Mouse (Mus musculus): ENCODE results near the gene Meis1. TPM values are rescaled to one million over a fixed set of nuclear protein-coding genes. Genes with fewer than 3 reads are reported as not detected.

Gene Meis1
- polyA plus RNA-seq, 1 experiment from 2014 or later = 132 TPM

DNA sequence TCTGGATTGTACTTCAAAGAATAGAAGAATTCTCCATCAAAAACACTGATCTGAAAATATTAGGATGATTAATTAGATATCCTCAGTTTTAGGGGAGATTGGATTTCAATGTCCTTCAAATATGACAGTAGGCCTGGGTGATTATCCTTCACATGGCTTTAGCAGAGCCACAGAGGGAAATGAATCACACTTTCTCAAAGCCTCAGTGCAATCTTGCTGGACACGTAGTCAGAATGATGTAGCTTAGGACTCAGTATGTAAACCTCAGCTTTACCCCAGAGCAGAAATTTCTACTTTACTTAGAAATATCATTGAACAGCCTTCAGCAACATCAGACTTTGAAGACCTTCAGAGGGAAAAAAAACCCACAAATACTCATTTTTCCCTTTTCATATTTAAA is 113.9 kb downstream of the Meis1 start:
- DNase-seq (no peak), ATAC-seq (ENCODE audit: insufficient read depth) (no peak)
- TF ChIP-seq CTCF (IDR thresholded peaks at IDR 0.05; ENCODE audit: low read depth) = no peak
- Histone ChIP-seq H3K9ac (no peak overlapping the region), H3K9me3 (ENCODE audit: low read depth, low read length) (no peaks in the 10 kb centered on the region), H3K4me2 (no peak overlapping the region), H3K27me3 (ENCODE audit: insufficient read depth, low read length) (no peaks in the 10 kb centered on the region), H3K27ac (ENCODE audit: low read depth) (no peak overlapping the region), H3K4me3 (ENCODE audit: low read depth, low read length) (no peak overlapping the region), H3K36me3 (ENCODE audit: insufficient read depth) (peaks cover 17% of the 10 kb centered on the region), H3K4me1 (ENCODE audit: insufficient read depth) (0 out of 2 replicates have a peak, but pooled peaks cover 1% of the 10 kb centered on the region)
- 68% methylated on average over 1 of the region's 1 CpGs for WGBS

GRCm38 (mm10) chr11:18904285-18904684 is 114.5 kb downstream of the Meis1 start:
- no peak overlapping the region for H3K4me3 ChIP-seq (ENCODE audit: low read depth, low read length)
- H3K27ac ChIP-seq (ENCODE audit: low read depth) = no peak overlapping the region
- no peaks in the 10 kb centered on the region for H3K27me3 ChIP-seq (ENCODE audit: insufficient read depth, low read length)
- TF ChIP-seq CTCF (IDR thresholded peaks at IDR 0.05; ENCODE audit: low read depth) = no peak
- DNase-seq = no peak
- no peaks in the 10 kb centered on the region for H3K9me3 ChIP-seq (ENCODE audit: low read depth, low read length)
- ATAC-seq (ENCODE audit: insufficient read depth) = no peak
- 58% methylated on average over 5 of the region's 5 CpGs for WGBS
- H3K9ac ChIP-seq = no peak overlapping the region
- no peak overlapping the region for H3K4me2 ChIP-seq
- peaks cover 17% of the 10 kb centered on the region for H3K36me3 ChIP-seq (ENCODE audit: insufficient read depth)
- H3K4me1 ChIP-seq (ENCODE audit: insufficient read depth) = 0 out of 2 replicates have a peak, but pooled peaks cover 3% of the 10 kb centered on the region

DNA sequence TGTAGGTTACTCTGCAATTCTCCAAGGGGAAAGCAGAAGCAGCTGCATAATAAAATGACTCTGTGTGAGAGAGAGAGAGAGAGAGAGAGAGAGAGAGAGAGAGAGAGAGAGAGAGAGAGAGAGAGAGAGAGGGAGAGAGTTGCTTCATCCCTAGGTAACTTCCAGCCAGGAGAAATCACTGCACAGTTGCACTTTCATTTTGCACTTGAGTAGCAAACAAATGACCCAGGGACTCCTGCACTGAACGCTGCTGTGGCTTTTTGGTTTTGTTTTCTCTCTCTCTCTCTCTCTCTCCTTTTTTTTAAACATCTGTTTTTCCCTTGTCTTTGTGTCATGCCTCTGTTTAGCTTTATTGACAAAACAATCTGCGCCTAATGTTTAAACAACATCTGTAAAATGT is 118.3 kb downstream of the Meis1 start:
- Histone ChIP-seq H3K4me3 (ENCODE audit: low read depth, low read length) (no peak overlapping the region), H3K4me1 (ENCODE audit: insufficient read depth) (peaks cover 17% of the 10 kb centered on the region), H3K36me3 (ENCODE audit: insufficient read depth) (peaks cover 16% of the 10 kb centered on the region), H3K9ac (no peak overlapping the region), H3K27me3 (ENCODE audit: insufficient read depth, low read length) (no peaks in the 10 kb centered on the region), H3K27ac (ENCODE audit: low read depth) (no peak overlapping the region), H3K4me2 (no peak overlapping the region), H3K9me3 (ENCODE audit: low read depth, low read length) (no peaks in the 10 kb centered on the region)
- 48% methylated on average over 2 of the region's 2 CpGs for WGBS
- no peak for TF ChIP-seq CTCF (IDR thresholded peaks at IDR 0.05; ENCODE audit: low read depth)
- DNase-seq = no peak
- no peak for ATAC-seq (ENCODE audit: insufficient read depth)

DNA sequence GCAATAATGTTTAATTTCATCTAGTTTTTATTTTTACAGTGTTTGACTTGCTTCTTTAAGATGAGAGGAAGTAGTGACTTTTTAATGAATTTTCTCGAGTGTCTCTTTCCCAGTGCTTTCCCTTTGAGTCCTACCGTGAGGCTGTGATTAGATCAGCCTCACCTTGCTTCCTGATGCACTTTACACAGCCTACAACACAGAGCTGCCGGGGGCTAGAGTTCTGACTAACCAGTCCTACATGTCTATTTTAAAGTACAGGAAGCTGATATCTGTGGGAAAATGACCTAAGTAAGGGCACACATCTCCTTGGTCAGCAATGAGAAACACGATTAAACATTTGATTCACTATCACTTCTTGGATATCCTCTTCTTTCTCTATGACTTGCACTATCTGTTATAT is 119.9 kb downstream of the Meis1 start:
- peak overlapping the region; percentile 37; the same call in 1 of the 2 replicates for H3K27ac ChIP-seq (ENCODE audit: low read depth)
- H3K4me2 ChIP-seq = no peak overlapping the region
- no peak for DNase-seq
- H3K36me3 ChIP-seq (ENCODE audit: insufficient read depth) = peaks cover 8% of the 10 kb centered on the region
- no peak overlapping the region for H3K9ac ChIP-seq
- peak; percentile 53; the same call in 1 of the 2 replicates for ATAC-seq (ENCODE audit: insufficient read depth)
- H3K4me1 ChIP-seq (ENCODE audit: insufficient read depth) = peaks cover 17% of the 10 kb centered on the region
- H3K4me3 ChIP-seq (ENCODE audit: low read depth, low read length) = no peak overlapping the region
- no peak for TF ChIP-seq CTCF (IDR thresholded peaks at IDR 0.05; ENCODE audit: low read depth)
- WGBS = 10% methylated on average over 4 of the region's 4 CpGs
- no peaks in the 10 kb centered on the region for H3K27me3 ChIP-seq (ENCODE audit: insufficient read depth, low read length)
- H3K9me3 ChIP-seq (ENCODE audit: low read depth, low read length) = no peaks in the 10 kb centered on the region

GRCm38 (mm10) chr11:18897921-18898646 is 120.7 kb downstream of the Meis1 start:
- WGBS = 6% methylated on average over 7 of the region's 7 CpGs
- DNase-seq = peak; percentile 90
- H3K27ac ChIP-seq (ENCODE audit: low read depth) = peak overlapping the region; percentile 54; the same call in 1 of the 2 replicates
- H3K9ac ChIP-seq = no peak overlapping the region; the same call in 1 of the 2 replicates
- H3K27me3 ChIP-seq (ENCODE audit: insufficient read depth, low read length) = no peaks in the 10 kb centered on the region
- no peaks in the 10 kb centered on the region for H3K9me3 ChIP-seq (ENCODE audit: low read depth, low read length)
- H3K4me3 ChIP-seq (ENCODE audit: low read depth, low read length) = no peak overlapping the region
- 0 out of 2 replicates have a peak, but pooled peaks cover 6% of the 10 kb centered on the region for H3K36me3 ChIP-seq (ENCODE audit: insufficient read depth)
- H3K4me2 ChIP-seq = peak overlapping the region; percentile 20; the same call in 1 of the 2 replicates
- H3K4me1 ChIP-seq (ENCODE audit: insufficient read depth) = peaks cover 17% of the 10 kb centered on the region
- no peak for TF ChIP-seq CTCF (IDR thresholded peaks at IDR 0.05; ENCODE audit: low read depth)
- ATAC-seq (ENCODE audit: insufficient read depth) = peak; percentile 70

DNA sequence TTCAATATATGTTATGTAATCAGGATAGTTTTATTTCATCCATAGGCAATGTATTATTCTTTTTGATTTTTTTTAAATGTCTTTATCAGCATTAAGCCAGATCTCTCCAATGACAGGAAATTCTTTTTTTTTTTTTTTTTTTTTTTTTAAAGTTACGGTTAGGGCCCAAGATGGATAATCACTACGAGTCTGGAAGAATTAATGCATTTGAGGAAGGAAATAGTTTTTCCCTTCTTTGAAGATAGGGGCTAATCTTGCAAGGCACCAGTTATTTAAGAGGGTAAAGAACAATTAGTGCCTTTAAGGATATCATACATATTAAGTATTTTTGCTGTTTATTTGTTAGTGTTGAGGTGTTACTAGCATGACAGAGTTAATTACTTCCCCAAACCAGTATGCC is 121.5 kb downstream of the Meis1 start:
- no peak overlapping the region for H3K27ac ChIP-seq (ENCODE audit: low read depth)
- ATAC-seq (ENCODE audit: insufficient read depth) (no peak), DNase-seq (no peak)
- H3K4me2 ChIP-seq = no peak overlapping the region
- H3K9ac ChIP-seq = no peak overlapping the region
- H3K4me3 ChIP-seq (ENCODE audit: low read depth, low read length) = no peak overlapping the region
- H3K36me3 ChIP-seq (ENCODE audit: insufficient read depth) = 0 out of 2 replicates have a peak, but pooled peaks cover 2% of the 10 kb centered on the region
- 46% methylated on average over 2 of the region's 2 CpGs for WGBS
- peaks cover 20% of the 10 kb centered on the region for H3K4me1 ChIP-seq (ENCODE audit: insufficient read depth)
- TF ChIP-seq CTCF (IDR thresholded peaks at IDR 0.05; ENCODE audit: low read depth) = no peak
- no peaks in the 10 kb centered on the region for H3K27me3 ChIP-seq (ENCODE audit: insufficient read depth, low read length)
- H3K9me3 ChIP-seq (ENCODE audit: low read depth, low read length) = no peaks in the 10 kb centered on the region

- ATAC-seq (ENCODE audit: insufficient read depth) (0 out of 2 replicates have a peak, but pooled peaks have one; percentile 42), DNase-seq (peak; percentile 39)
- peaks cover 20% of the 10 kb centered on the region for H3K4me1 ChIP-seq (ENCODE audit: insufficient read depth)
- no peak overlapping the region for H3K27ac ChIP-seq (ENCODE audit: low read depth)
- no peak overlapping the region for H3K4me3 ChIP-seq (ENCODE audit: low read depth, low read length)
- no peak overlapping the region for H3K4me2 ChIP-seq
- H3K27me3 ChIP-seq (ENCODE audit: insufficient read depth, low read length) = no peaks in the 10 kb centered on the region
- no peaks in the 10 kb centered on the region for H3K9me3 ChIP-seq (ENCODE audit: low read depth, low read length)
- WGBS = 29% methylated on average over 2 of the region's 2 CpGs
- no peak overlapping the region for H3K9ac ChIP-seq
- TF ChIP-seq CTCF (IDR thresholded peaks at IDR 0.05; ENCODE audit: low read depth) = no peak
- H3K36me3 ChIP-seq (ENCODE audit: insufficient read depth) = 0 out of 2 replicates have a peak, but pooled peaks cover 9% of the 10 kb centered on the region
These were observed 126.3 kb downstream of the Meis1 start for GRCm38 (mm10) chr11:18892470-18892869.
